Comparison of ENCODE assay signal across 29 mouse cellular contexts in the genomic region with DNA sequence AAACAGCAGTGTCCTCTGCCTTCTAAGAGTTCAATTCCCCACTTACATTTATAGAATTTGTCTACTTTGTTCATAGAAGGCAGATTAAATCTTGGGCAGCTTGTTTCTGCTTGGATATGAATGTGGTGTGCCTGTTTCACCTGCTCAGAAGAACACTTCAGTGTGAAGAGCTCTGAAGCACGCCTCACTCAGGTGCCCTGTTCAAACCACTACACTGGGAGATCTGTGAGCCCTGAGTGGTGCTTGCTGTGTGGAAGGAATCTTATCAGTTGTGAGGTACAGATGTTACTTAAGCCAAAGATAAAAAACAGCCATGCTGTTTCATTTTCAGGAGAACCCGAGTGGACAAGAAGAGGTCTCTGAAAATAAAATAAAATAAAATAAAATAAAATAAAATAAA. TPM values are rescaled to one million over a fixed set of nuclear protein-coding genes. Genes with fewer than 3 reads are reported as not detected.
A peak's percentile ranks its signal among the peaks of the same experiment; 100 is the strongest.
DNase-seq lines count a peak whose midpoint lies in the region; ATAC-seq and TF ChIP-seq lines count a peak whose summit lies in the region.
"Had no signal": no experiment of that assay in that cellular context is flagged by ENCODE, and none has a peak within 500 bp of the region (broad histone marks: within the 10 kb centered on the region; RNA-seq: fewer than 3 reads in every experiment).

No protein-coding gene starts in this region.

- peak; percentile 55 for DNase-seq in lung, adult 2 months
- peak; percentile 58 for DNase-seq in lung, postnatal 14 days
- peak; percentile 63 to 85 for DNase-seq in lung, postnatal 4 days
- DNase-seq in kidney, postnatal 36 days: no peak
- no peak for DNase-seq in spleen, postnatal 4 days (ENCODE audit: low spot score in 2 of 2)
- DNase-seq in gastrocnemius, adult 8-10 months (ENCODE audit: low spot score in 2 of 2): no peak
- DNase-seq: adrenal gland, postnatal 10 days; B cell, adult 2 months; cerebellum, adult 11 months; cerebellum, adult 8-10 months; cerebellum, postnatal 10 days; cerebellum, postnatal 36 days; forebrain, postnatal 0 days; gastrocnemius, adult 2 months; gastrocnemius, postnatal 25 days; heart, adult 18-20 months; heart, postnatal 10 days; heart, postnatal 36 days had no signal

- H3K36me3 ChIP-seq in lung, embryonic 16.5 days (ENCODE audit: control insufficient read depth, insufficient read depth, low read length): no peaks in the 10 kb centered on the region
- H3K36me3 ChIP-seq: forebrain, embryonic 10.5 days; G1E; heart, embryonic 12.5 days; heart, embryonic 15.5 days; hindbrain, embryonic 10.5 days; hindbrain, embryonic 13.5 days had no signal

- no peaks in the 10 kb centered on the region for H3K9me3 ChIP-seq in lung, embryonic 16.5 days (ENCODE audit: control insufficient read depth, low read length)
- H3K9me3 ChIP-seq: forebrain, embryonic 10.5 days; forebrain, embryonic 13.5 days; G1E; heart, embryonic 12.5 days; heart, embryonic 15.5 days; hindbrain, embryonic 10.5 days; hindbrain, embryonic 13.5 days had no signal

- TF ChIP-seq CTCF in lung, adult 2 months (IDR thresholded peaks at IDR 0.05; ENCODE audit: insufficient read depth, low read length): no peak

- H3K9ac ChIP-seq in lung, embryonic 16.5 days (ENCODE audit: low read length): no peak overlapping the region
- H3K9ac ChIP-seq: forebrain, embryonic 13.5 days; forebrain, postnatal 0 days; heart, embryonic 12.5 days; heart, embryonic 15.5 days; hindbrain, embryonic 13.5 days had no signal

- H3K4me3 ChIP-seq in lung, adult 2 months (replicated peaks; ENCODE audit: extremely low read depth, low read depth, low read length): no peak overlapping the region
- H3K4me3 ChIP-seq in lung, embryonic 16.5 days (ENCODE audit: low read length): no peak overlapping the region
- H3K4me3 ChIP-seq: forebrain, embryonic 10.5 days; forebrain, embryonic 13.5 days; gastrocnemius, adult 2 months; heart, embryonic 12.5 days; heart, embryonic 15.5 days; hindbrain, embryonic 10.5 days; hindbrain, embryonic 13.5 days had no signal

- peaks cover 9% of the 10 kb centered on the region; the same call in 1 of the 2 replicates for H3K4me1 ChIP-seq in lung, adult 2 months (ENCODE audit: control insufficient read depth, insufficient read depth, low read length)
- H3K4me1 ChIP-seq in lung, embryonic 16.5 days (replicated peaks; ENCODE audit: control insufficient read depth, insufficient read depth, low read length): no peaks in the 10 kb centered on the region; the same call in 1 of the 2 replicates
- H3K4me1 ChIP-seq: forebrain, embryonic 13.5 days; hindbrain, embryonic 10.5 days; hindbrain, embryonic 13.5 days had no signal

- WGBS in lung, adult 2 months: 75% methylated on average over 2 of the region's 2 CpGs
- WGBS in lung, embryonic 16.5 days: 41% methylated on average over 2 of the region's 2 CpGs

- no peaks in the 10 kb centered on the region for H3K27me3 ChIP-seq in lung, embryonic 16.5 days (ENCODE audit: control insufficient read depth, insufficient read depth, low read depth, low read length)
- H3K27me3 ChIP-seq: CH12.LX; forebrain, embryonic 13.5 days; heart, embryonic 12.5 days; heart, embryonic 15.5 days; hindbrain, embryonic 13.5 days; Patski had no signal

- TF ChIP-seq POLR2A in lung, adult 2 months (IDR thresholded peaks at IDR 0.05; ENCODE audit: borderline replicate concordance, extremely low read depth, low read depth, low read length): no peak

- no peak overlapping the region for H3K4me2 ChIP-seq in lung, embryonic 16.5 days (ENCODE audit: low read depth, low read length)
- H3K4me2 ChIP-seq: forebrain, embryonic 13.5 days; heart, embryonic 12.5 days; heart, embryonic 15.5 days; hindbrain, embryonic 13.5 days had no signal

- ATAC-seq in lung, embryonic 16.5 days (ENCODE audit: low read depth): peak; percentile 96
- ATAC-seq: forebrain, embryonic 13.5 days; forebrain, postnatal 0 days; hindbrain, embryonic 16.5 days; Patski had no signal

- no peak overlapping the region for H3K27ac ChIP-seq in lung, embryonic 16.5 days (ENCODE audit: low read length)
- H3K27ac ChIP-seq: forebrain, embryonic 10.5 days; forebrain, embryonic 13.5 days; gastrocnemius, adult 2 months; heart, embryonic 15.5 days; hindbrain, embryonic 10.5 days; hindbrain, embryonic 13.5 days had no signal

RNA-seq across cellular contexts. Expression of a gene that starts 38.7 kb away (rescaled TPM):
- 101 and 222 TPM in 2 replicates for polyA plus RNA-seq in lung, adult 2 months (2012; rRNA removed)
- 22.7 and 26.4 TPM in 2 replicates for polyA plus RNA-seq in lung, embryonic 16.5 days (2015; fragmentation: Nextera tagmentation; extraction: Ambion mirVana)
- 10 to 100 TPM; 46.8 to 78.5 (median 60.2) TPM for total RNA-seq in gastrocnemius, adult 8-10 months (2022)
- polyA plus RNA-seq: G1E had no signal

Comparison
In these comparisons a context has a peak if more than half of its experiments do, and no peak if none do; other contexts are left out.
1. DNase-seq: peak in lung, adult 2 months (single experiment), lung, postnatal 14 days (single experiment) and lung, postnatal 4 days (2 of 2); none in kidney, postnatal 36 days (0 of 2), spleen, postnatal 4 days (0 of 2) and gastrocnemius, adult 8-10 months (0 of 2).